ENCODE assay signal across 12 mouse cellular contexts in genomic region chr1:118941336-118941735, GRCm38 (mm10).
DNase-seq lines count a peak whose midpoint lies in the region; ATAC-seq lines count a peak whose summit lies in the region.
"Had no signal": no experiment of that assay in that cellular context is flagged by ENCODE, and none has a peak within 500 bp of the region (broad histone marks: within the 10 kb centered on the region; RNA-seq: fewer than 3 reads in every experiment).

No protein-coding gene starts in this region.

- H3K4me1 ChIP-seq in forebrain, embryonic 14.5 days (ENCODE audit: control insufficient read depth, insufficient read depth, low read length), result peaks cover 17% of the 10 kb centered on the region
- H3K4me1 ChIP-seq in midbrain, embryonic 15.5 days, result 0 out of 2 replicates have a peak, but pooled peaks cover 2% of the 10 kb centered on the region

- WGBS in forebrain, embryonic 14.5 days, result 35% methylated on average over 8 of the region's 8 CpGs
- 38% methylated on average over 8 of the region's 8 CpGs for WGBS in midbrain, embryonic 15.5 days

- H3K9me3 ChIP-seq in forebrain, embryonic 14.5 days (replicated peaks; ENCODE audit: control insufficient read depth, low read length), result no peaks in the 10 kb centered on the region
- H3K9me3 ChIP-seq in midbrain, embryonic 15.5 days, result no peaks in the 10 kb centered on the region
- H3K9me3 ChIP-seq: heart, embryonic 13.5 days; stomach, embryonic 15.5 days had no signal

- peak; percentile 36; the same call in 1 of the 2 replicates for ATAC-seq in forebrain, embryonic 14.5 days
- peak; percentile 76 for ATAC-seq in midbrain, embryonic 15.5 days (replicated peaks)

- H3K4me2 ChIP-seq in forebrain, embryonic 14.5 days (ENCODE audit: low read length), result no peak overlapping the region
- no peak overlapping the region for H3K4me2 ChIP-seq in midbrain, embryonic 15.5 days
- H3K4me2 ChIP-seq: heart, embryonic 13.5 days; stomach, embryonic 15.5 days had no signal

- H3K27ac ChIP-seq in forebrain, embryonic 14.5 days (ENCODE audit: low read depth, low read length), result 0 out of 2 replicates have a peak overlapping the region, but pooled peaks have one; percentile 39
- 0 out of 2 replicates have a peak overlapping the region, but pooled peaks have one; percentile 6 for H3K27ac ChIP-seq in midbrain, embryonic 15.5 days
- H3K27ac ChIP-seq: heart, embryonic 13.5 days; stomach, embryonic 15.5 days had no signal

- no peaks in the 10 kb centered on the region for H3K27me3 ChIP-seq in forebrain, embryonic 14.5 days (replicated peaks; ENCODE audit: control insufficient read depth, insufficient read depth, low read length)
- no peaks in the 10 kb centered on the region for H3K27me3 ChIP-seq in midbrain, embryonic 15.5 days (replicated peaks)
- H3K27me3 ChIP-seq: heart, embryonic 13.5 days; stomach, embryonic 15.5 days had no signal

- peak; percentile 35 to 44 for DNase-seq in layer of hippocampus, adult 18-20 months (ENCODE audit: low spot score in 2 of 2)
- no peak for DNase-seq in layer of hippocampus, postnatal 10 days (ENCODE audit: low spot score in 2 of 2)
- peak; percentile 62 for DNase-seq in brain, adult 2 months (ENCODE audit: low read depth, low spot score)
- peak; percentile 39 for DNase-seq in forebrain, embryonic 14.5 days (ENCODE audit: low spot score)
- no peak for DNase-seq in heart, postnatal 25 days (ENCODE audit: low spot score)
- no peak for DNase-seq in frontal cortex, postnatal 10 days (ENCODE audit: low spot score in 2 of 2)
- DNase-seq in frontal cortex, postnatal 14 days (ENCODE audit: low spot score in 2 of 2), result no peak
- DNase-seq: kidney, adult 11 months; lung, adult 2 months had no signal

- no peak overlapping the region for H3K4me3 ChIP-seq in forebrain, embryonic 14.5 days (ENCODE audit: low read depth, low read length)
- no peak overlapping the region for H3K4me3 ChIP-seq in midbrain, embryonic 15.5 days
- H3K4me3 ChIP-seq: heart, embryonic 13.5 days; stomach, embryonic 15.5 days had no signal

- no peak overlapping the region for H3K9ac ChIP-seq in forebrain, embryonic 14.5 days (ENCODE audit: low read length)
- no peak overlapping the region for H3K9ac ChIP-seq in midbrain, embryonic 15.5 days
- H3K9ac ChIP-seq: heart, embryonic 13.5 days; stomach, embryonic 15.5 days had no signal

- no peaks in the 10 kb centered on the region for H3K36me3 ChIP-seq in forebrain, embryonic 14.5 days (ENCODE audit: control insufficient read depth, insufficient read depth, low read length)
- H3K36me3 ChIP-seq in midbrain, embryonic 15.5 days (replicated peaks), result no peaks in the 10 kb centered on the region
- H3K36me3 ChIP-seq: heart, embryonic 13.5 days; stomach, embryonic 15.5 days had no signal

- intact Hi-C loops in heart, postnatal 25 days (cut with DNase I), result no loop called here

Comparison
In these comparisons a context has a peak if more than half of its experiments do, and no peak if none do; other contexts are left out.
1. DNase-seq: peak in layer of hippocampus, adult 18-20 months (2 of 2), brain, adult 2 months (single experiment) and forebrain, embryonic 14.5 days (single experiment); none in layer of hippocampus, postnatal 10 days (0 of 2), heart, postnatal 25 days (single experiment), frontal cortex, postnatal 10 days (0 of 2) and frontal cortex, postnatal 14 days (0 of 2).